ENCODE assay signal across 17 mouse cellular contexts in the genomic region with DNA sequence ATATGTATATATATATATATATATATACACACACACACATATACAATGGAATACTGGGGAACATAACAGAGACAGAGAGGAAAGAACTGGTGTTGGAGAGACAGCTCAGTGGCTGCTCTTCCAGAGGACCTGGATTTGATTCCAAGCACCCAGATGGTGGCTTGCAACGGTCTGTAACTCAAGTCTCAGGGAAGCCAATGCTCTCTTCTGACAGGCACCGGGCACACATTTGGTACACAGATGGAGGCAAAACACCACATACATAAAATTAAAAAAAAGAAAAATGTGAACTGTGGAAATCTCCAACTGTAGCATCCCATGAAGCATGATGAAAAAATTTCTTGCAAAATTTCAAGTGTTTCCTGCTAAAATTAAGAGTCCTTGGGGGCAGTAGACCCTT. TPM values are rescaled to one million over a fixed set of nuclear protein-coding genes. Genes with fewer than 3 reads are reported as not detected.
"Had no signal": no experiment of that assay in that cellular context is flagged by ENCODE, and none has a peak within 500 bp of the region (broad histone marks: within the 10 kb centered on the region; RNA-seq: fewer than 3 reads in every experiment).

No protein-coding gene starts in this region.

- H3K27ac ChIP-seq: macrophage; midbrain, embryonic 13.5 days; midbrain, embryonic 15.5 days; neural tube, embryonic 12.5 days; stomach, embryonic 15.5 days had no signal

- H3K27me3 ChIP-seq: midbrain, embryonic 13.5 days; midbrain, embryonic 15.5 days; neural tube, embryonic 12.5 days; stomach, embryonic 15.5 days had no signal

- H3K9ac ChIP-seq: liver, postnatal 0 days; lung, embryonic 14.5 days; midbrain, embryonic 13.5 days; midbrain, embryonic 15.5 days; neural tube, embryonic 12.5 days; stomach, embryonic 15.5 days had no signal

- ATAC-seq: liver, postnatal 0 days; midbrain, embryonic 13.5 days; midbrain, embryonic 15.5 days had no signal

- H3K4me3 ChIP-seq: megakaryocyte, embryonic 14.5 days; midbrain, embryonic 13.5 days; midbrain, embryonic 15.5 days; neural tube, embryonic 12.5 days; stomach, embryonic 15.5 days had no signal

- H3K36me3 ChIP-seq: midbrain, embryonic 13.5 days; midbrain, embryonic 15.5 days; neural tube, embryonic 12.5 days; stomach, embryonic 15.5 days had no signal

- DNase-seq: liver, postnatal 0 days; lung, embryonic 14.5 days; lung, postnatal 14 days; lung, postnatal 36 days; right cerebral cortex, postnatal 14 days; thymus, adult 2 months; thymus, postnatal 25 days; thymus, postnatal 4 days had no signal

- H3K9me3 ChIP-seq: megakaryocyte, embryonic 14.5 days; midbrain, embryonic 13.5 days; midbrain, embryonic 15.5 days; neural tube, embryonic 12.5 days; stomach, embryonic 15.5 days had no signal

- H3K4me1 ChIP-seq: megakaryocyte, embryonic 14.5 days; midbrain, embryonic 13.5 days; midbrain, embryonic 15.5 days; neural tube, embryonic 12.5 days; stomach, embryonic 15.5 days had no signal

- H3K4me2 ChIP-seq: lung, embryonic 14.5 days; midbrain, embryonic 11.5 days; midbrain, embryonic 13.5 days; midbrain, embryonic 15.5 days; neural tube, embryonic 12.5 days; stomach, embryonic 15.5 days had no signal

RNA-seq across cellular contexts. Expression of a gene that starts 31.7 kb away (rescaled TPM):
- total RNA-seq: megakaryocyte progenitor cell, adult 5-6 weeks; monocyte, adult 5-6 weeks had no signal
- polyA plus RNA-seq: macrophage had no signal
